Mouse (Mus musculus) forebrain, postnatal 0 days (tissue): ENCODE measurements around the gene Eml1. TPM values are rescaled to one million over a fixed set of nuclear protein-coding genes. Genes with fewer than 3 reads are reported as not detected.

Source experiments
- ATAC-seq: fragments of 200-750 bp; cut with Nextera tagmentation; 2 replicates; pipeline ENCODE4 v1.8.0; 2017; ENCODE audit warnings: mild to moderate bottlenecking, moderate library complexity
- DNase-seq: peaks from one replicate; pipeline ENCODE4 v3.0.0-alpha.2; 2015
- H3K27ac ChIP-seq: fragments of 300-500 bp; sonication (generic); 2 replicates; pipeline ENCODE4 v1.5.1; 2014; ENCODE audit warnings: low read depth, mild to moderate bottlenecking, antibody characterized with exemption, low read length, moderate library complexity, mixed read lengths
- H3K27me3 ChIP-seq: fragments of 300-500 bp; sonication (generic); 2 replicates; pipeline ENCODE4 v1.6.1; 2014; ENCODE audit warnings: mild to moderate bottlenecking, low read length, mixed read lengths; ENCODE audit not compliant: insufficient read depth
- H3K36me3 ChIP-seq: fragments of 300-500 bp; sonication (generic); 2 replicates; pipeline ENCODE4 v1.6.1; 2014; ENCODE audit warnings: mild to moderate bottlenecking, moderate library complexity; ENCODE audit not compliant: insufficient read depth
- H3K4me1 ChIP-seq: fragments of 300-500 bp; sonication (generic); 2 replicates; pipeline ENCODE4 v1.6.1; 2014; ENCODE audit warnings: antibody characterized with exemption; ENCODE audit not compliant: insufficient read depth
- H3K4me2 ChIP-seq: fragments of 300-500 bp; sonication (generic); 2 replicates; pipeline ENCODE4 v1.6.1; 2014; ENCODE audit warnings: low read depth, mild to moderate bottlenecking, moderate library complexity
- H3K4me3 ChIP-seq: fragments of 300-500 bp; sonication (generic); 2 replicates; pipeline ENCODE4 v1.5.1; 2014; ENCODE audit warnings: low read depth, low read length, mixed read lengths
- H3K9ac ChIP-seq: fragments of 300-500 bp; sonication (generic); 2 replicates; pipeline ENCODE4 v1.6.1; 2014; ENCODE audit warnings: mild to moderate bottlenecking
- H3K9me3 ChIP-seq: fragments of 300-500 bp; sonication (generic); 2 replicates; pipeline ENCODE4 v1.6.1; 2016; ENCODE audit warnings: low read length
- CTCF ChIP-seq: sonication (generic); IDR thresholded peaks from 2 replicates; pipeline ENCODE4 v1.5.1; 2016; ENCODE audit warnings: antibody characterized with exemption, control low read depth, low read depth
- WGBS: fragments of 180-500 bp; shearing (Covaris S2); extraction: QIAGEN DNeasy Blood & Tissue Kit; methylation state at CpG from one replicate; pipeline ENCODE4 v1.1.7; 2014; 5-methylcytosine and 5-hydroxymethylcytosine counted together
- polyA plus RNA-seq: library from polyadenylated mRNA; unstranded; fragments of >200 nt; fragmentation: Nextera tagmentation; extraction: Ambion mirVana; gene quantifications from 2 replicates; pipeline ENCODE4 v1.2.1, GENCODE M21; 2015
- total RNA-seq: library from RNA; depleted of rRNA; stranded (reverse); fragments of >200 nt; gene quantifications from 2 replicates; pipeline ENCODE4 v1.2.3, GENCODE M21; 2014

Gene Eml1
- total and polyA plus RNA-seq, 2 experiments from 2014 or later, result 43.5 to 69.1 TPM

- peak overlapping the region; percentile 98 for H3K4me2 ChIP-seq
- 5% methylated on average over 31 of the region's 32 CpGs for WGBS
- H3K9ac ChIP-seq, result peak overlapping the region; percentile 63
- peak overlapping the region; percentile 67 for H3K4me3 ChIP-seq
- peak; percentile 14 for ATAC-seq
- no peak; the same call in 1 of the 2 replicates for TF ChIP-seq CTCF
- peak overlapping the region; percentile 87 for H3K27ac ChIP-seq
- H3K4me1 ChIP-seq, result peaks cover 7% of the 10 kb centered on the region
- DNase-seq, result peak; percentile 47
- no peaks in the 10 kb centered on the region for H3K36me3 ChIP-seq
- no peaks in the 10 kb centered on the region for H3K27me3 ChIP-seq
- no peaks in the 10 kb centered on the region for H3K9me3 ChIP-seq
Observed at GRCm38 (mm10) chr12:108334529-108334928, 36.2 kb upstream of the Eml1 start.

GRCm38 (mm10) chr12:108338572-108339190 is 32.1 kb upstream of the Eml1 start:
- no peak overlapping the region for H3K4me3 ChIP-seq
- no peaks in the 10 kb centered on the region for H3K36me3 ChIP-seq
- ATAC-seq (no peak), DNase-seq (no peak)
- H3K9me3 ChIP-seq, result no peaks in the 10 kb centered on the region
- no peak overlapping the region for H3K9ac ChIP-seq
- H3K27ac ChIP-seq, result no peak overlapping the region
- TF ChIP-seq CTCF, result peak; percentile 78
- no peaks in the 10 kb centered on the region for H3K27me3 ChIP-seq
- 40% methylated on average over 14 of the region's 14 CpGs for WGBS
- no peak overlapping the region for H3K4me2 ChIP-seq
- H3K4me1 ChIP-seq, result peaks cover under 1% of the 10 kb centered on the region

- DNase-seq, result no peak
- WGBS, result 85% methylated on average over 8 of the region's 8 CpGs
Observed at GRCm38 (mm10) chr12:108348151-108348550, 22.6 kb upstream of the Eml1 start.

GRCm38 (mm10) chr12:108349026-108349425 is 21.7 kb upstream of the Eml1 start:
- ATAC-seq, result peak; percentile 40; the same call in 1 of the 2 replicates
- Histone ChIP-seq H3K27me3 (no peaks in the 10 kb centered on the region), H3K9ac (no peak overlapping the region), H3K4me2 (no peak overlapping the region), H3K27ac (no peak overlapping the region), H3K4me1 (no peaks in the 10 kb centered on the region; the same call in 1 of the 2 replicates), H3K4me3 (no peak overlapping the region), H3K36me3 (no peaks in the 10 kb centered on the region; the same call in 1 of the 2 replicates), H3K9me3 (no peaks in the 10 kb centered on the region)
- TF ChIP-seq CTCF, result no peak
- 46% methylated on average over 5 of the region's 5 CpGs for WGBS
- peak; percentile 27 for DNase-seq

More at GRCm38 (mm10) chr12:108348151-108348550, 22.6 kb upstream of the Eml1 start:
- Histone ChIP-seq H3K4me1 (no peaks in the 10 kb centered on the region; the same call in 1 of the 2 replicates), H3K4me2 (no peak overlapping the region), H3K9ac (no peak overlapping the region), H3K4me3 (no peak overlapping the region), H3K36me3 (no peaks in the 10 kb centered on the region; the same call in 1 of the 2 replicates), H3K27me3 (no peaks in the 10 kb centered on the region), H3K27ac (no peak overlapping the region), H3K9me3 (no peaks in the 10 kb centered on the region)
- no peak for TF ChIP-seq CTCF
- no peak for ATAC-seq

GRCm38 (mm10) chr12:108350931-108351330 is 19.8 kb upstream of the Eml1 start:
- ATAC-seq (no peak), DNase-seq (no peak)
- Histone ChIP-seq H3K9ac (no peak overlapping the region), H3K4me3 (no peak overlapping the region), H3K9me3 (no peaks in the 10 kb centered on the region), H3K36me3 (no peaks in the 10 kb centered on the region; the same call in 1 of the 2 replicates), H3K4me1 (no peaks in the 10 kb centered on the region; the same call in 1 of the 2 replicates), H3K4me2 (no peak overlapping the region), H3K27ac (no peak overlapping the region), H3K27me3 (no peaks in the 10 kb centered on the region)
- TF ChIP-seq CTCF, result no peak
- WGBS, result 89% methylated on average over 10 of the region's 10 CpGs

- H3K9me3 ChIP-seq, result no peaks in the 10 kb centered on the region
- no peaks in the 10 kb centered on the region; the same call in 1 of the 2 replicates for H3K4me1 ChIP-seq
- DNase-seq, result peak; percentile 55
- no peak for TF ChIP-seq CTCF
- 13% methylated on average over 35 of the region's 35 CpGs for WGBS
- no peaks in the 10 kb centered on the region for H3K27me3 ChIP-seq
- H3K36me3 ChIP-seq, result no peaks in the 10 kb centered on the region; the same call in 1 of the 2 replicates
- H3K27ac ChIP-seq, result no peak overlapping the region
- H3K4me3 ChIP-seq, result peak overlapping the region; percentile 1
- peak overlapping the region; percentile 46 for H3K4me2 ChIP-seq
- peak overlapping the region; percentile 34; the same call in 1 of the 2 replicates for H3K9ac ChIP-seq
- peak; percentile 68 for ATAC-seq
Observed at GRCm38 (mm10) chr12:108352371-108353136, 18.2 kb upstream of the Eml1 start.

GRCm38 (mm10) chr12:108354284-108354683 is 16.5 kb upstream of the Eml1 start:
- no peak for TF ChIP-seq CTCF
- H3K4me1 ChIP-seq, result no peaks in the 10 kb centered on the region; the same call in 1 of the 2 replicates
- H3K9me3 ChIP-seq, result no peaks in the 10 kb centered on the region
- H3K9ac ChIP-seq, result no peak overlapping the region
- DNase-seq (no peak), ATAC-seq (no peak)
- no peak overlapping the region for H3K4me2 ChIP-seq
- 73% methylated on average over 2 of the region's 2 CpGs for WGBS
- H3K36me3 ChIP-seq, result no peaks in the 10 kb centered on the region; the same call in 1 of the 2 replicates
- no peak overlapping the region for H3K27ac ChIP-seq
- no peaks in the 10 kb centered on the region for H3K27me3 ChIP-seq
- H3K4me3 ChIP-seq, result no peak overlapping the region
